ENCODE assay signal across 9 mouse cellular contexts in genomic region chr1:39701274-39701602, GRCm38 (mm10). TPM values are rescaled to one million over a fixed set of nuclear protein-coding genes. Genes with fewer than 3 reads are reported as not detected.
DNase-seq lines count a peak whose midpoint lies in the region; ATAC-seq and TF ChIP-seq lines count a peak whose summit lies in the region.
"Had no signal": no experiment of that assay in that cellular context is flagged by ENCODE, and none has a peak within 500 bp of the region (broad histone marks: within the 10 kb centered on the region; RNA-seq: fewer than 3 reads in every experiment).

No protein-coding gene starts in this region.

- H3K36me3 ChIP-seq in kidney, postnatal 0 days (ENCODE audit: insufficient read depth, low read length) = no peaks in the 10 kb centered on the region
- no peaks in the 10 kb centered on the region for H3K36me3 ChIP-seq in embryonic facial prominence, embryonic 15.5 days
- H3K36me3 ChIP-seq in limb, embryonic 12.5 days = no peaks in the 10 kb centered on the region
- H3K36me3 ChIP-seq in stomach, embryonic 16.5 days (ENCODE audit: control insufficient read depth, insufficient read depth, low read length) = no peaks in the 10 kb centered on the region

- DNase-seq in kidney, postnatal 0 days (ENCODE audit: low spot score) = peak; percentile 61
- DNase-seq in kidney, postnatal 10 days = no peak
- DNase-seq in frontal cortex, adult 2 months (ENCODE audit: extremely low spot score in 1 of 2, low spot score in 1 of 2) = no peak
- no peak for DNase-seq in layer of hippocampus, adult 9-10 months (ENCODE audit: low spot score)
- no peak for DNase-seq in ovary, postnatal 36 days (ENCODE audit: low spot score)

- H3K4me1 ChIP-seq in kidney, postnatal 0 days (replicated peaks; ENCODE audit: insufficient read depth, low read length) = peaks cover 30% of the 10 kb centered on the region
- H3K4me1 ChIP-seq in embryonic facial prominence, embryonic 15.5 days = peaks cover 54% of the 10 kb centered on the region
- peaks cover 65% of the 10 kb centered on the region for H3K4me1 ChIP-seq in limb, embryonic 12.5 days (replicated peaks)
- peaks cover 11% of the 10 kb centered on the region for H3K4me1 ChIP-seq in stomach, embryonic 16.5 days (ENCODE audit: control insufficient read depth, insufficient read depth, low read length)

- no peak overlapping the region for H3K4me2 ChIP-seq in kidney, postnatal 0 days (ENCODE audit: low read length)
- H3K4me2 ChIP-seq in embryonic facial prominence, embryonic 15.5 days (replicated peaks) = peak overlapping the region; percentile 19
- H3K4me2 ChIP-seq in limb, embryonic 12.5 days = peak overlapping the region; percentile 34
- H3K4me2 ChIP-seq in stomach, embryonic 16.5 days (ENCODE audit: low read depth, low read length) = peak overlapping the region; percentile 7; the same call in 1 of the 2 replicates

- peak; percentile 27; the same call in 1 of the 2 replicates for TF ChIP-seq CTCF in kidney, postnatal 0 days (IDR thresholded peaks at IDR 0.05; ENCODE audit: low read depth)

- H3K9ac ChIP-seq in kidney, postnatal 0 days (ENCODE audit: low read depth, low read length) = no peak overlapping the region
- H3K9ac ChIP-seq in embryonic facial prominence, embryonic 15.5 days = no peak overlapping the region
- peak overlapping the region; percentile 35; the same call in 1 of the 2 replicates for H3K9ac ChIP-seq in limb, embryonic 12.5 days (replicated peaks)
- H3K9ac ChIP-seq in stomach, embryonic 16.5 days (ENCODE audit: low read length) = no peak overlapping the region
- H3K9ac ChIP-seq: liver, embryonic 14.5 days had no signal

- H3K27me3 ChIP-seq in kidney, postnatal 0 days (ENCODE audit: insufficient read depth, low read length) = no peaks in the 10 kb centered on the region
- H3K27me3 ChIP-seq in embryonic facial prominence, embryonic 15.5 days = no peaks in the 10 kb centered on the region
- H3K27me3 ChIP-seq in limb, embryonic 12.5 days = no peaks in the 10 kb centered on the region
- no peaks in the 10 kb centered on the region for H3K27me3 ChIP-seq in stomach, embryonic 16.5 days (ENCODE audit: control insufficient read depth, insufficient read depth, low read length)

- H3K4me3 ChIP-seq in kidney, postnatal 0 days (replicated peaks; ENCODE audit: low read depth, low read length) = no peak overlapping the region
- no peak overlapping the region for H3K4me3 ChIP-seq in embryonic facial prominence, embryonic 15.5 days (replicated peaks)
- no peak overlapping the region for H3K4me3 ChIP-seq in limb, embryonic 12.5 days (replicated peaks)
- H3K4me3 ChIP-seq in stomach, embryonic 16.5 days (replicated peaks; ENCODE audit: low read length) = no peak overlapping the region

- WGBS in kidney, postnatal 0 days = 7% methylated on average over 9 of the region's 9 CpGs
- WGBS in embryonic facial prominence, embryonic 15.5 days = 2% methylated on average over 9 of the region's 9 CpGs
- WGBS in limb, embryonic 12.5 days = 2% methylated on average over 9 of the region's 9 CpGs
- 8% methylated on average over 9 of the region's 9 CpGs for WGBS in stomach, embryonic 16.5 days

- no peaks in the 10 kb centered on the region for H3K9me3 ChIP-seq in kidney, postnatal 0 days (replicated peaks; ENCODE audit: low read length)
- no peaks in the 10 kb centered on the region for H3K9me3 ChIP-seq in embryonic facial prominence, embryonic 15.5 days (replicated peaks)
- H3K9me3 ChIP-seq in limb, embryonic 12.5 days = no peaks in the 10 kb centered on the region
- H3K9me3 ChIP-seq in stomach, embryonic 16.5 days (replicated peaks; ENCODE audit: control insufficient read depth, low read length) = no peaks in the 10 kb centered on the region

- no peak for ATAC-seq in kidney, postnatal 0 days (replicated peaks; ENCODE audit: low FRiP score, low read depth)
- peak; percentile 55 for ATAC-seq in embryonic facial prominence, embryonic 15.5 days (ENCODE audit: insufficient number of reproducible peaks, low FRiP score, low TSS enrichment, low read depth)
- peak; percentile 18; the same call in 1 of the 2 replicates for ATAC-seq in limb, embryonic 12.5 days (ENCODE audit: insufficient number of reproducible peaks, insufficient read depth, low FRiP score, low TSS enrichment, low read depth)
- ATAC-seq in stomach, embryonic 16.5 days (ENCODE audit: insufficient read depth, low FRiP score) = no peak

- 0 out of 2 replicates have a peak overlapping the region, but pooled peaks have one; percentile 3 for H3K27ac ChIP-seq in kidney, postnatal 0 days
- peak overlapping the region; percentile 85 for H3K27ac ChIP-seq in embryonic facial prominence, embryonic 15.5 days (replicated peaks)
- H3K27ac ChIP-seq in limb, embryonic 12.5 days = peak overlapping the region; percentile 88
- H3K27ac ChIP-seq in stomach, embryonic 16.5 days (ENCODE audit: low read length) = no peak overlapping the region
- H3K27ac ChIP-seq: liver, embryonic 14.5 days had no signal

RNA-seq across cellular contexts. Expression of gene Rfx8, which starts 19.6 kb away (rescaled TPM):
- 0.22 and 0.29 TPM in 2 replicates for polyA plus RNA-seq in kidney, postnatal 0 days (2015; fragmentation: Nextera tagmentation; extraction: Ambion mirVana)
- 3.2 and 3.7 TPM in 2 replicates for polyA plus RNA-seq in embryonic facial prominence, embryonic 15.5 days (2015; fragmentation: Nextera tagmentation; extraction: Ambion mirVana)
- 1.5 and 1.7 TPM in 2 replicates for polyA plus RNA-seq in limb, embryonic 12.5 days (2016; fragmentation: Nextera tagmentation; extraction: Ambion mirVana)
- polyA plus RNA-seq in stomach, embryonic 16.5 days (2015; fragmentation: Nextera tagmentation; extraction: Ambion mirVana) = 0.19 and 0.26 TPM in 2 replicates
- polyA plus RNA-seq in frontal cortex, adult 2 months (2012; rRNA removed) = 0.26 and 0.48 TPM in 2 replicates

RNA-seq across cellular contexts. Expression of gene Creg2, which starts 50.0 kb away (rescaled TPM):
- 0.04 and 0.05 TPM in 2 replicates for polyA plus RNA-seq in kidney, postnatal 0 days (2015; fragmentation: Nextera tagmentation; extraction: Ambion mirVana)
- 0.46 and 0.47 TPM in 2 replicates for polyA plus RNA-seq in embryonic facial prominence, embryonic 15.5 days (2015; fragmentation: Nextera tagmentation; extraction: Ambion mirVana)
- 0.15 and 0.23 TPM in 2 replicates for polyA plus RNA-seq in limb, embryonic 12.5 days (2016; fragmentation: Nextera tagmentation; extraction: Ambion mirVana)
- 0.29 and 0.34 TPM in 2 replicates for polyA plus RNA-seq in stomach, embryonic 16.5 days (2015; fragmentation: Nextera tagmentation; extraction: Ambion mirVana)
- 26.1 and 29.5 TPM in 2 replicates for polyA plus RNA-seq in frontal cortex, adult 2 months (2012; rRNA removed)

Comparison
In these comparisons a context has a peak if more than half of its experiments do, and no peak if none do; other contexts are left out.
1. ATAC-seq: peak in embryonic facial prominence, embryonic 15.5 days (single experiment) and limb, embryonic 12.5 days (single experiment); none in kidney, postnatal 0 days (single experiment) and stomach, embryonic 16.5 days (single experiment).
2. RNA of gene Creg2, which starts 50.0 kb away (polyA plus RNA-seq): 26.1 to 29.5 TPM in frontal cortex, adult 2 months; 0.46 to 0.47 TPM in embryonic facial prominence, embryonic 15.5 days, 0.29 to 0.34 TPM in stomach, embryonic 16.5 days, 0.15 to 0.23 TPM in limb, embryonic 12.5 days and 0.04 to 0.05 TPM in kidney, postnatal 0 days; every median in the first group is over 10 times any median in the second.